Mouse (Mus musculus) liver, embryonic 14.5 days (tissue): ENCODE data around the gene Mctp2.

Source experiments
- CTCF ChIP-seq: IDR thresholded peaks from 2 replicates; pipeline ENCODE4 v1.5.1; 2016; ENCODE audit warnings: antibody characterized with exemption, low read depth, control low read depth
- EP300 ChIP-seq: IDR thresholded peaks from 2 replicates; pipeline ENCODE4 v1.6.1; 2016; ENCODE audit warnings: antibody characterized with exemption, low read depth

GRCm38 (mm10) chr7:72280721-72281120 lies 25.7 kb downstream of the Mctp2 start:
- no peak for TF ChIP-seq CTCF
- TF ChIP-seq EP300 = no peak
